Mouse (Mus musculus) retina, adult 2 months (tissue): ENCODE data around the gene Pde4dip.

ENCODE experiments used
- DNase-seq: peaks from one replicate; pipeline ENCODE4 v3.0.0-alpha.2; 2012; ENCODE audit warnings: low read depth, low spot score

Pde4dip gene

GRCm38 (mm10) chr3:97751566-97751965 is 136.9 kb downstream of the Pde4dip start:
- DNase-seq: no peak

GRCm38 (mm10) chr3:97748789-97749188 is 139.7 kb downstream of the Pde4dip start:
- DNase-seq: no peak

GRCm38 (mm10) chr3:97742841-97743240 is 145.7 kb downstream of the Pde4dip start:
- no peak for DNase-seq

GRCm38 (mm10) chr3:97735575-97735974 is 152.9 kb downstream of the Pde4dip start:
- no peak for DNase-seq

GRCm38 (mm10) chr3:97734259-97734658 is 154.2 kb downstream of the Pde4dip start:
- DNase-seq: no peak

- DNase-seq: no peak
Measured at GRCm38 (mm10) chr3:97732622-97733021, 155.9 kb downstream of the Pde4dip start.

GRCm38 (mm10) chr3:97730624-97731023 is 157.9 kb downstream of the Pde4dip start:
- DNase-seq: no peak

- no peak for DNase-seq
Measured at GRCm38 (mm10) chr3:97730131-97730530, 158.4 kb downstream of the Pde4dip start.

GRCm38 (mm10) chr3:97727801-97728200 is 160.7 kb downstream of the Pde4dip start:
- DNase-seq: no peak

GRCm38 (mm10) chr3:97719116-97719515 is 169.4 kb downstream of the Pde4dip start:
- DNase-seq: no peak

GRCm38 (mm10) chr3:97715922-97716321 is 172.6 kb downstream of the Pde4dip start:
- no peak for DNase-seq

GRCm38 (mm10) chr3:97710881-97711280 is 177.6 kb downstream of the Pde4dip start:
- DNase-seq: no peak

- DNase-seq: no peak
Measured at GRCm38 (mm10) chr3:97710134-97710533, 178.4 kb downstream of the Pde4dip start.

- no peak for DNase-seq
Measured at GRCm38 (mm10) chr3:97706561-97706960, 181.9 kb downstream of the Pde4dip start.

- no peak for DNase-seq
Measured at GRCm38 (mm10) chr3:97705508-97705907, 183.0 kb downstream of the Pde4dip start.

GRCm38 (mm10) chr3:97702448-97703080 is 185.9 kb downstream of the Pde4dip start:
- DNase-seq: no peak

GRCm38 (mm10) chr3:97701198-97701597 is 187.3 kb downstream of the Pde4dip start:
- DNase-seq: no peak

- no peak for DNase-seq
Measured at GRCm38 (mm10) chr3:97699061-97699460, 189.4 kb downstream of the Pde4dip start.

GRCm38 (mm10) chr3:97697291-97697690 is 191.2 kb downstream of the Pde4dip start:
- DNase-seq: no peak

GRCm38 (mm10) chr3:97696866-97697265 is 191.6 kb downstream of the Pde4dip start:
- no peak for DNase-seq

GRCm38 (mm10) chr3:97693806-97694205 is 194.7 kb downstream of the Pde4dip start:
- no peak for DNase-seq

- DNase-seq: no peak
Measured at GRCm38 (mm10) chr3:97691443-97692017, 197.0 kb downstream of the Pde4dip start.

- DNase-seq: no peak
Measured at GRCm38 (mm10) chr3:97690590-97690989, 197.9 kb downstream of the Pde4dip start.

GRCm38 (mm10) chr3:97689289-97689688 is 199.2 kb downstream of the Pde4dip start:
- no peak for DNase-seq
